Mouse (Mus musculus) spleen, embryonic (tissue): ENCODE measurements around the gene Trim7.

Source experiments
- CTCF ChIA-PET: fragments of 350-600 bp; sonication (Branson Sonifier 250); formaldehyde crosslinking; loops from one replicate; lab custom pipeline; 2022; lab: Charles Lee

Gene Trim7

DNA sequence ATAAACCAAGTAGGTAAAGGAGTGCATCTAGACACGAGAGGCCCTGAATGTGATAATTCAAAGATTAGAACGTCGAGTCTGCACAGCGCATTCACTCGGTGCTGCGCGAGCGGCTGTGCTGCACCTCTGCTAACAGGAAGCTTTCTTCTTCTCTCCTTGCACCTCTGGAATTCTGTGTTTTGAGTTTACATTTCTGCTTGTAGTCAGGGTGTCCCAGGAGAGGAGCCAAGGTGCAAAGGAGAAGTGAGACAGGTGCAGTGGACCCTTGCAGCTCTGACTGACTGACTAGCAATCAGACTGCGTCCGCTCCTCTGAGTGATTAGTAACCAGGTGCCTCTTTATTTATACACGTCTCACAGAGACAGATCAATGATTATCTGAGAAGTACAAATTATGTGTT, 17.3 kb downstream of the Trim7 start:
- CTCF ChIA-PET, result interaction anchor here (0.5 to 1.6 kb wide), 4 partner anchors 12 to 55 kb away, joined by 3 to 6 read pairs (median 3); partner anchors contain the start of gene Trim41

- CTCF ChIA-PET, result interaction anchor here (1.6 kb wide), 1 partner anchor 54 kb away, joined by 6 read pairs; no protein-coding TSS in a partner anchor
Measured at GRCm38 (mm10) chr11:48844309-48844708, 18.4 kb downstream of the Trim7 start.

GRCm38 (mm10) chr11:48845244-48845815, 19.4 kb downstream of the Trim7 start:
- CTCF ChIA-PET, result no interaction called here

DNA sequence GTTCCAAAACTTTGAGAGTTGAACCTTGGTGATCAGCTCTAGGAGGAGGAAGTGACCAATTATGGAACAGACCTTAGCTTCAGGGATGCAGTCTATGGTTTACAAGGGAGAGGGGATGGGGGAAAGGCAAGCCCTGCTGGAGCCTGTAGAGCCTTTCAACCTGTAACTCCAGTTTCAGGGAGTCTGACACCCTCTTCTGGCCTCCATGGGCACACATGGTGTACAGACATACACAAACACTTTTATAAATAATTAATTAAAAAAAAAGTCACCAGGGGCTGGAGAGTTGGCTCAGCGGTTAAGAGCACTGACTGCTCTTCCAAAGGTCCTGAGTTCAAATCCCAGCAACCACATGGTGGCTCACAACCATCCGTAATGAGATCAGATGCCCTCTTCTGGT, 20.4 kb downstream of the Trim7 start:
- CTCF ChIA-PET, result interaction anchor here (0.6 kb wide), 1 partner anchor 253 kb away, joined by 11 read pairs; no protein-coding TSS in a partner anchor

- CTCF ChIA-PET, result interaction anchor here (0.6 kb wide), 1 partner anchor 253 kb away, joined by 11 read pairs; no protein-coding TSS in a partner anchor
Measured at GRCm38 (mm10) chr11:48846881-48847280, 20.9 kb downstream of the Trim7 start.

- CTCF ChIA-PET, result interaction anchor here (0.6 kb wide), 1 partner anchor 11 kb away, joined by 3 read pairs; no protein-coding TSS in a partner anchor
Measured at GRCm38 (mm10) chr11:48850240-48850639, 24.3 kb downstream of the Trim7 start.

DNA sequence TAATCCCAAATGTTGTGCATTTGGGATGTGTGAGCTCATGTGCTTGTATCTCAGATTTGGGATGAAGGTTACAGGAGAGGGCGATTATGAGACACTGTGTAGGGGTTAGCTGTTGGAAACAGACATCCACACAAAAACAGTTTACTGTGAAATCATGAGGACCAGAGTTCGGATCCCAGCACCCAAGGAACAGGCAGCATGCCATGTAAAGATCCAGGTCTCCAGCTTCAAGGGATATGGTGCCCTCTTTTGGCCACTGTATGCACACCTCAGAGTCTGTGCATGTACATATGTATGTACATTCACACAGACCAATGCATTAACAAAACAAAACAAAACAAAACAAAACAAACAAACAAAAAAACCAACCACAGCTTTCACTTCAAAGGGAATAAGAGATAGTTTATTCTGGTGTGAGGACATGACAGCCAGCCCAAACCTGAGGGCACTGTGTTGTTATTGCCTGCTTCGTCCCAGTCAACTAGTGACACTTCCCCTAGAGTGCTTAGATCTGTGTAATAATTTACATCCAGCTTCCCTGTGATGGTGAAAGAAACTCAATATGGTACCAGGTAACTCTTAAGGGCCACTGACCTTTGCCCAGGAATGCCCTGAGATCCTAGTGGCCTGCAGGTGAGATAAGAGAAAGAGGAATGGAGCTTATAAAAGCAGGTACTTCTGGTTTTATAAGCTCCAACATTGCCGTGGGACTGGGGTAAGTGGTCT, 25.5 kb downstream of the Trim7 start:
- CTCF ChIA-PET, result interaction anchor here (0.5 kb wide), 1 partner anchor 37 kb away, joined by 5 read pairs; no protein-coding TSS in a partner anchor

- CTCF ChIA-PET, result interaction anchor here (0.5 to 1.0 kb wide), 2 partner anchors 38 to 46 kb away, joined by 3 to 5 read pairs; no protein-coding TSS in a partner anchor
Measured at GRCm38 (mm10) chr11:48852190-48852589, 26.2 kb downstream of the Trim7 start.

DNA sequence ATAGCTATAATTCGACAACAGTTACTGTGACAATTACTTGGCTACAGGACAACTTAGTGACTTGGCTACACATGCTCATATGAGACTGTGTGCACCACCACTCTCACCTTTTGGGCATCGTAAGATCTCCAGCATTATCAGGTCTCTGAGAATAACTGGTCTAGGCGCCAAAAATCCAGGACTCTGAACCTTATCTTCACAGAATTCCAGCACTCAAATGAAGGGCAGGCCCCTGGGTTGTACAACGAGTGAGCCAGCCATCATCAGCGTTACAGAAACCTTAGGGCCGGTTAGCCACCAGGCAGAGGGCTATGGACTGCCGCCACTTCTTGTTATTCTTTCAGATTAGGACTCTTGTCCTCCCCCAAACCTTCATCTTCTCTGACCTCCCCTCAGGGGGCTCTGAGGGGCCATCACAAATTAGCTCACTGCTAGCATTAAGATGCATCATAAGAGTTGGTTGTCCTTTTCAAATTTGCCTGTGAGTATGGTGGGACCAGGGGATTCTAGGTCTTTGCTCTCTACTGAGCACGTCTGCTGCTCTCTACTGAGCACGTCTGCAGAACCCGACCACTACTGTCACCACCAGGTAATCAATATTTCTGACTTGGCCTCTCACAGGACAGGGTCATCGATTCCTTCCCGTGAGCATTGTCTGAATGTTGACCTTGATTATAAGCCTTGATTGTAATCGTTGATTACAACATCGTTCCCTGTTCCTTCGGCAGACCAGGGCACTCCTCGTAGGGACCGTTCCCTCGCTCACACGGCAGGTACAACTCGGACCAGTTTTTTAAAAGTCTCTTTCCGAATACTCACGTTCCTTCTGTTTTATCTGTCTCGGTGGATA, 26.9 kb downstream of the Trim7 start:
- CTCF ChIA-PET, result interaction anchor here (1.0 kb wide), 1 partner anchor 46 kb away, joined by 3 read pairs; no protein-coding TSS in a partner anchor

DNA sequence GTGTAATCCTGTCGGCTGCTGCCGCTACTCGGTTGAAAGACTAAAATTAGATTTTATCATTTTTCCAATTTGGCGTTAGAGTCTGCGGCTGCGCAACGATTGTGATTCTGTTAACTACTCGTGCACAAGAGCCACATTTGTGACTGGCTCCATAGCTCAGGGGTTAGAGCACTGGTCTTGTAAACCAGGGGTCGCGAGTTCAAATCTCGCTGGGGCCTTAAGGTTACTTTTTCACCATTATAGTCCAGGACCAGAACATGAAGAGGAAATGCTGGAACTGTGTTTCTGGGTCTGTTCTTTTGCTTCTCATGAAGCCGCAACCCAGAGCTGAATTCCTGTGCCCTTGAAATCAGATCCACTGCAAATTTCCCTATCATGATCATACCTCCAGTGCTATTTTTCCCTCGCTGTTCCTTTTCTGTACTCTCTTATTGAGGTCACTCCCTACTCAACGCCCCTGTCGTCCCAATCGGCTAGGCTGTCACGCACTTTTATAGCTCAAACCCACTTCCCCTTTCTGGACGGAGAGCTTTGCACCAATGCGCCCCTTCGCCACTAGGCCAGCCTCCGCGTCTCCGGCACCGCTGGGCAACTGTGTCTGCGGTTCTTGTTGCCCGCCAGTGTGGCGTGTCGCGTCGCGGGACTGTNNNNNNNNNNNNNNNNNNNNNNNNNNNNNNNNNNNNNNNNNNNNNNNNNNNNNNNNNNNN, 27.7 kb downstream of the Trim7 start:
- CTCF ChIA-PET, result interaction anchor here (2.8 kb wide), 1 partner anchor 17 kb away, joined by 11 read pairs; no protein-coding TSS in a partner anchor

GRCm38 (mm10) chr11:48859014-48859413, 33.1 kb downstream of the Trim7 start:
- CTCF ChIA-PET, result interaction anchor here (0.6 to 1.6 kb wide), 7 partner anchors 10 to 85 kb away, joined by 3 to 6 read pairs (median 4); no protein-coding TSS in a partner anchor

- CTCF ChIA-PET, result no interaction called here
Measured at GRCm38 (mm10) chr11:48862784-48863319, 36.9 kb downstream of the Trim7 start.

- CTCF ChIA-PET, result no interaction called here
Measured at GRCm38 (mm10) chr11:48863808-48864207, 37.9 kb downstream of the Trim7 start.

DNA sequence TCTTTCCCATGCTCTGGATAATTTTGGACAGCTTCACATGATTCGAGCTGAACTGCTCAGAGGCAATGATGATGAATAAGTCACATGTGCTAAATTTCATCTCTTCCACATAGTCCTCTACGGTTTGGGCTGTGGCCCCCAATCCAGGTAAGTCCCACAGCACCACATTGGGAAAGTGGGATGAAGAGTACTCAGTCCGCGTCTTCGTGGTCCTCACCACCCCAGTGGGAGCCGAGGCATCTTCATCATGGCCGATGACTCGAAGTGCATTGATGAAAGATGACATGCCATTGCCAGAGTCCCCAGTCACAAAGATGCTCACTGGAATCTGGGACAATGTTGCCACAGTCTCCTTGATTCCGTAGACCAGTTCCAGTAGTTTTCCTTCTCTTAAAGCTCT, 40.5 kb downstream of the Trim7 start:
- CTCF ChIA-PET, result no interaction called here

DNA sequence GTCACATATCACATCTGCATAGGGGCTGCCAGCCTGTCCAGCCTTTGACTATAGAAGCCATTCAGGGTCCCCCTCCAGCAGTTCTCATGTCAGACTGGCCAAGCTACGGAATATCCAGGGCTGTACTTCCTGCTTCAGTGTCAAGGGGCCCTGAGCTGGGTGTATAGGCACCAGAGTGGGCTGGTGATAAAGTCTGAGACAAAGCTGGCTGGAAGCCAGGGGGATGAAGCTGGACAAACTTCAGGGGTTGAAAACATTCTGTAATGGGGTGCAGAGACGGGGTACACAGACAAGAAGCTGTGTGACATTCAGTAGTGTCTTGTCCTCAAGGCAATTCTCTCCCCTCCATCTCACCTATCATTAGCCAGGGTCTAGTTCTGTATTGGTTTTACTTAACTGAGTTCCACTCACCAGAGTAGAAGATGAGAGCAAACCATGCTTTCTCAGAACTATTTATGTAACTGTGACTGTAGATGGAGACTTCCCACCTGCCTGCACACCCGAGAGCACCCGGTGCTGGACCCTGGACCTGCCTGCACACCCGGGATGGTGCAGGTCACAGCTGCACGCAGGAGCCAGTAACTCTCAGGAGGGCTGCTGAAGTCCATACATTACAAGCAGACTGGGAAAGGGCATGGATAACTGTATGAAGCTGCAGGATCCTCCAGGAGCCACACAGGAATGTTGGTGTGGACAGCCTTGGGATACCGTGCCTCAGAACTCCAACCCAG, 43.6 kb downstream of the Trim7 start:
- CTCF ChIA-PET, result interaction anchor here (0.5 to 1.2 kb wide), 6 partner anchors 11 to 226 kb away, joined by 3 to 10 read pairs (median 4); no protein-coding TSS in a partner anchor

DNA sequence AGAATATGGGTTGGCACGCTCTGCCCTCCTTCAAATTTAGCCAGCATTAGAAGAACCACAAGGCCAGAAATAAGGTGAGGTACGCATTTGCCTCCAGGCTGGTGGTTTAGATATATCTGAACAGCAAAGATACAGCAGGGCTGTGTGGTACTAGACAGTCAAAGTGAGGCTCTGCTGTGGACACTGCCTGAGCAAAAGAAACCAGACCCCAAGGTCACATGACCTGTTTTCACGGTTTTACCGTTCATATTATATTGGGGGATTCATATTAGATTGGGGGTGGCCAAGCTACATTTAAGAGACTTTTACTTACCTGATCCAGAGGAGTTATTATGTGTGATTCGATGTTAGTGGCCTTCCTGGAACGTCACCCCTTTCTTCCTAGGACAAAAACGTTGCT, 44.8 kb downstream of the Trim7 start:
- CTCF ChIA-PET, result interaction anchor here (1.0 kb wide), 1 partner anchor 75 kb away, joined by 4 read pairs; no protein-coding TSS in a partner anchor

DNA sequence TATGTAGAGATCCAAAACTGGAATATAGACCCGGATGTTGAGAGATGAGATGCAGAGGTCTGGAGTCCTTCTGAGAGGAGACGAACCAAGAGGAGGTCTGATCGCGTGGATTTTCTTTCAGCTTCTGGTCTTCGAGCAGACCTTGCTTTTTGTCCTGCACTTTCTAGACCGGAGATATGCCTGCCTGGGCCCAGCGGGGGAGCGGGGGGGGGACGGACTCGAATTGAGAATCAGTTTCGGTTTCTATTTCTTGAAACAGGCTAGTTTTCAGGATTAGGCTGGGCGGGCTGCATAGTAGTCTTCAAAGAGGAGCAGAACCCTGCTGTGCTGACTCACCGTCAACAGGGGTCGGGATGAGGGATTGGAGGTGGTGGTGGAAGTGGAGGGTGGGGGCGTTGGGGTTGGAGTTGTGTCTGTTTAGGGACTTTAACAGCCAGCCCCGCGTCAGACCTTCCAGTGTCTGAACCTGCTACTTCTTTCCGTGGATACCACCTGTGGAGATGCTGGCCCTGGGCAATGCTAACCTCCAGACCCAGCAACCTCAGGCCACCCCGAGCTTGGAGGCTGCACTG, 45.3 kb downstream of the Trim7 start, which contains the start of gene Irgm1:
Gene Irgm1, minus strand, starts transcription at position 483 of the 572 bp plus-strand sequence.
- CTCF ChIA-PET, result interaction anchor here (0.7 kb wide), 1 partner anchor 190 kb away, joined by 3 read pairs; no protein-coding TSS in a partner anchor

DNA sequence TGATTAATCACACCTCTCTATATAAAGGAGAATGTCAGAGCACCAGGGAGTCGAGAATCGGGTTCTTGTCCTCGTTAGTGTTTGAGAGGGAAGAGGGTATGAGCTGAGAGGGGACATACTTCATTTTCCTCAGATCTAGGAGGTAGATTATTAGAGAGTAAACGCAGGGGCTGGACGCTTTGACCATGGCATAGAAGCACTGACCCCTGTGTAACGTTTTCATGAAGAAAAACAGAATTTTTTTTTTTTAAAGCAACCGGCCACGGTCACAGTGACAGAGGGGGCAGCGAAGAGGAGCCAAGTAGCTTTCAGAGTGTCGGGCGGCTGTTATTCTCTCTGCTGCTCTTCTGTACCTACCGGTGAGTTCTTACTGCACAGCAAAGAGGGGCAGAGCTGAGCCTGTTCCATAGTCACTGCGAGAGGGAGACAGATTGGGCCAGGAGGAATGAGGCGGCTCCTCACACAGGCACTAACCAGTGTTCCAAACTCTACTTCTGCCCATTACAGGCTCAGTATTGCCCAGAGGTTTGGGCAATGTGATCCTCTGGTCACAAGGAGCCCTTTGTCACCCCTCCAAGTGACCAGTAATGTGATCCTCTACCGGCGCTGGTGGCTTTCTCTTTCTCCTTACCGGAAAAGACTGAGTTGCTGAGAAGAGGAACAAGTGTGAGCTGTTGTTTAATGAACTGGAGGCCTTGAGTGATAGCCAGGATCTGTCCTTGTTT, 46.0 kb downstream of the Trim7 start:
- CTCF ChIA-PET, result interaction anchor here (0.6 to 1.4 kb wide), 3 partner anchors 190 to 238 kb away, joined by 3 to 8 read pairs (median 3); no protein-coding TSS in a partner anchor
